Mouse (Mus musculus) intestine, embryonic 16.5 days (tissue): ENCODE measurements around the gene Hes1. TPM values are rescaled to one million over a fixed set of nuclear protein-coding genes. Genes with fewer than 3 reads are reported as not detected.
A peak's percentile ranks its signal among the peaks of the same experiment; 100 is the strongest.

Source experiments
- ATAC-seq: fragments of 200-750 bp; cut with Nextera tagmentation; 2 replicates; pipeline ENCODE4 v1.8.0; 2017; ENCODE audit warnings: moderate TSS enrichment, moderate library complexity
- H3K27ac ChIP-seq: fragments of 300-500 bp; sonication (generic); 2 replicates; pipeline ENCODE4 v1.5.1; 2014; ENCODE audit warnings: mild to moderate bottlenecking, low read length
- H3K27me3 ChIP-seq: fragments of 300-500 bp; sonication (generic); replicated peaks from 2 replicates; pipeline ENCODE4 v1.6.1; 2014; ENCODE audit warnings: low read length, control low read depth, mixed read lengths; ENCODE audit not compliant: control insufficient read depth, insufficient read depth
- H3K36me3 ChIP-seq: fragments of 300-500 bp; sonication (generic); 2 replicates; pipeline ENCODE4 v1.6.1; 2014; ENCODE audit warnings: low read length, control low read depth; ENCODE audit not compliant: control insufficient read depth, insufficient read depth
- H3K4me1 ChIP-seq: fragments of 300-500 bp; sonication (generic); 2 replicates; pipeline ENCODE4 v1.6.1; 2014; ENCODE audit warnings: low read length, control low read depth, mixed read lengths; ENCODE audit not compliant: control insufficient read depth, insufficient read depth
- H3K4me2 ChIP-seq: fragments of 300-500 bp; sonication (generic); 2 replicates; pipeline ENCODE4 v1.6.1; 2014; ENCODE audit warnings: low read depth, low read length, control low read depth
- H3K4me3 ChIP-seq: fragments of 300-500 bp; sonication (generic); 2 replicates; pipeline ENCODE4 v1.5.1; 2014; ENCODE audit warnings: mild to moderate bottlenecking, low read length
- H3K9ac ChIP-seq: fragments of 300-500 bp; sonication (generic); 2 replicates; pipeline ENCODE4 v1.6.1; 2014; ENCODE audit warnings: low read depth, low read length
- H3K9me3 ChIP-seq: fragments of 300-500 bp; sonication (generic); 2 replicates; pipeline ENCODE4 v1.6.1; 2016; ENCODE audit warnings: low read length, control low read depth; ENCODE audit not compliant: control insufficient read depth
- WGBS: fragments of 180-500 bp; shearing (Covaris S2); extraction: QIAGEN DNeasy Blood & Tissue Kit; methylation state at CpG from one replicate; pipeline ENCODE4 v1.1.7; 2014; 5-methylcytosine and 5-hydroxymethylcytosine counted together
- polyA plus RNA-seq: library from polyadenylated mRNA; unstranded; fragments of >200 nt; fragmentation: Nextera tagmentation; extraction: Ambion mirVana; gene quantifications from 2 replicates; pipeline ENCODE4 v1.2.1, GENCODE M21; 2015

The Hes1 gene
- polyA plus RNA-seq, 1 experiment from 2014 or later, result 25.9 TPM

- Histone ChIP-seq H3K36me3 (no peaks in the 10 kb centered on the region), H3K4me1 (peaks cover 14% of the 10 kb centered on the region), H3K9ac (no peak overlapping the region), H3K4me3 (no peak overlapping the region), H3K9me3 (no peaks in the 10 kb centered on the region), H3K4me2 (no peak overlapping the region), H3K27ac (no peak overlapping the region), H3K27me3 (no peaks in the 10 kb centered on the region)
- no peak for ATAC-seq
- 61% methylated on average over 3 of the region's 3 CpGs for WGBS
These were observed 19.4 kb downstream of the Hes1 start for GRCm38 (mm10) chr16:30083536-30083935.

- Histone ChIP-seq H3K9ac (no peak overlapping the region), H3K27ac (no peak overlapping the region), H3K27me3 (no peaks in the 10 kb centered on the region), H3K36me3 (no peaks in the 10 kb centered on the region), H3K4me1 (peaks cover 9% of the 10 kb centered on the region; the same call in 1 of the 2 replicates), H3K4me2 (no peak overlapping the region), H3K9me3 (no peaks in the 10 kb centered on the region), H3K4me3 (no peak overlapping the region)
- 87% methylated on average over 5 of the region's 5 CpGs for WGBS
- ATAC-seq, result no peak
These were observed 24.5 kb downstream of the Hes1 start for GRCm38 (mm10) chr16:30088646-30089045.

- Histone ChIP-seq H3K9ac (no peak overlapping the region), H3K27ac (no peak overlapping the region), H3K27me3 (no peaks in the 10 kb centered on the region), H3K9me3 (no peaks in the 10 kb centered on the region), H3K4me2 (no peak overlapping the region), H3K36me3 (no peaks in the 10 kb centered on the region), H3K4me1 (peaks cover 9% of the 10 kb centered on the region; the same call in 1 of the 2 replicates), H3K4me3 (no peak overlapping the region)
- 71% methylated on average over 9 of the region's 9 CpGs for WGBS
- ATAC-seq, result no peak
These were observed 26.1 kb downstream of the Hes1 start for GRCm38 (mm10) chr16:30090200-30090865.

- H3K27ac ChIP-seq, result peak overlapping the region; percentile 77
- 0 out of 2 replicates have a peak overlapping the region, but pooled peaks have one; percentile 12 for H3K4me2 ChIP-seq
- no peaks in the 10 kb centered on the region for H3K36me3 ChIP-seq
- H3K27me3 ChIP-seq, result no peaks in the 10 kb centered on the region
- H3K4me1 ChIP-seq, result peaks cover 13% of the 10 kb centered on the region
- H3K4me3 ChIP-seq, result no peak overlapping the region
- no peak overlapping the region for H3K9ac ChIP-seq
- WGBS, result 60% methylated on average over 3 of the region's 3 CpGs
- H3K9me3 ChIP-seq, result no peaks in the 10 kb centered on the region
- ATAC-seq, result no peak
These were observed 31.9 kb downstream of the Hes1 start for GRCm38 (mm10) chr16:30096050-30096449.

- Histone ChIP-seq H3K27ac (peak overlapping the region; percentile 77), H3K27me3 (no peaks in the 10 kb centered on the region), H3K4me1 (peaks cover 13% of the 10 kb centered on the region), H3K4me2 (0 out of 2 replicates have a peak overlapping the region, but pooled peaks have one; percentile 12), H3K4me3 (no peak overlapping the region), H3K36me3 (no peaks in the 10 kb centered on the region), H3K9ac (no peak overlapping the region), H3K9me3 (no peaks in the 10 kb centered on the region)
- peak; percentile 70 for ATAC-seq
- 23% methylated on average over 7 of the region's 7 CpGs for WGBS
These were observed 32.3 kb downstream of the Hes1 start for GRCm38 (mm10) chr16:30096475-30096874.

- ATAC-seq, result no peak
- no peak overlapping the region for H3K27ac ChIP-seq
- no peaks in the 10 kb centered on the region for H3K36me3 ChIP-seq
- peaks cover 15% of the 10 kb centered on the region for H3K4me1 ChIP-seq
- H3K9me3 ChIP-seq, result no peaks in the 10 kb centered on the region
- 81% methylated on average over 5 of the region's 5 CpGs for WGBS
- H3K4me3 ChIP-seq, result no peak overlapping the region
- H3K9ac ChIP-seq, result no peak overlapping the region
- H3K27me3 ChIP-seq, result no peaks in the 10 kb centered on the region
- no peak overlapping the region for H3K4me2 ChIP-seq
These were observed 34.9 kb downstream of the Hes1 start for GRCm38 (mm10) chr16:30099124-30099523.

- no peak overlapping the region; the same call in 1 of the 2 replicates for H3K27ac ChIP-seq
- H3K4me2 ChIP-seq, result peak overlapping the region; percentile 18; the same call in 1 of the 2 replicates
- H3K27me3 ChIP-seq, result no peaks in the 10 kb centered on the region
- no peak overlapping the region for H3K9ac ChIP-seq
- no peak overlapping the region for H3K4me3 ChIP-seq
- peak; percentile 42; the same call in 1 of the 2 replicates for ATAC-seq
- peaks cover 2% of the 10 kb centered on the region; the same call in 1 of the 2 replicates for H3K4me1 ChIP-seq
- no peaks in the 10 kb centered on the region for H3K36me3 ChIP-seq
- 23% methylated on average over 10 of the region's 10 CpGs for WGBS
- no peaks in the 10 kb centered on the region for H3K9me3 ChIP-seq
These were observed 38.1 kb downstream of the Hes1 start for GRCm38 (mm10) chr16:30102149-30102915.

- Histone ChIP-seq H3K4me2 (no peak overlapping the region), H3K4me1 (peaks cover 2% of the 10 kb centered on the region; the same call in 1 of the 2 replicates), H3K9me3 (no peaks in the 10 kb centered on the region), H3K27ac (no peak overlapping the region), H3K27me3 (no peaks in the 10 kb centered on the region), H3K9ac (no peak overlapping the region), H3K4me3 (no peak overlapping the region), H3K36me3 (no peaks in the 10 kb centered on the region)
- no peak for ATAC-seq
- WGBS, result 29% methylated on average over 3 of the region's 3 CpGs
These were observed 38.8 kb downstream of the Hes1 start for GRCm38 (mm10) chr16:30102982-30103381.

GRCm38 (mm10) chr16:30103495-30103894, 39.3 kb downstream of the Hes1 start:
- peaks cover 2% of the 10 kb centered on the region; the same call in 1 of the 2 replicates for H3K4me1 ChIP-seq
- H3K36me3 ChIP-seq, result no peaks in the 10 kb centered on the region
- H3K9ac ChIP-seq, result no peak overlapping the region
- H3K9me3 ChIP-seq, result no peaks in the 10 kb centered on the region
- no peak for ATAC-seq
- no peak overlapping the region for H3K27ac ChIP-seq
- no peak overlapping the region for H3K4me3 ChIP-seq
- WGBS, result 43% methylated on average over 6 of the region's 6 CpGs
- H3K4me2 ChIP-seq, result no peak overlapping the region
- no peaks in the 10 kb centered on the region for H3K27me3 ChIP-seq
